Mouse (Mus musculus) liver, adult (tissue): ENCODE data around the gene Gck.

Experiments
- GATA4 ChIP-seq: IDR thresholded peaks from 2 replicates; pipeline ENCODE4 v1.6.1; 2014; ENCODE audit warnings: mild to moderate bottlenecking, low read length; ENCODE audit not compliant: insufficient replicate concordance

Gck gene

GRCm38 (mm10) chr11:5920323-5920960, 29.4 kb downstream of the Gck start:
- TF ChIP-seq GATA4: no peak

GRCm38 (mm10) chr11:5919606-5920005, 30.3 kb downstream of the Gck start:
- peak; percentile 89 for TF ChIP-seq GATA4

GRCm38 (mm10) chr11:5918111-5918510, 31.8 kb downstream of the Gck start:
- TF ChIP-seq GATA4: no peak

GRCm38 (mm10) chr11:5916178-5916548, 33.7 kb downstream of the Gck start:
- TF ChIP-seq GATA4: no peak

- TF ChIP-seq GATA4: no peak
These were observed 34.3 kb downstream of the Gck start for GRCm38 (mm10) chr11:5915429-5916177.

GRCm38 (mm10) chr11:5914940-5915339, 34.9 kb downstream of the Gck start:
- no peak for TF ChIP-seq GATA4

- TF ChIP-seq GATA4: no peak
These were observed 35.9 kb downstream of the Gck start for GRCm38 (mm10) chr11:5913936-5914335.

GRCm38 (mm10) chr11:5913256-5913655, 36.6 kb downstream of the Gck start:
- TF ChIP-seq GATA4: no peak

GRCm38 (mm10) chr11:5912635-5913034, 37.2 kb downstream of the Gck start:
- TF ChIP-seq GATA4: no peak

- TF ChIP-seq GATA4: no peak
These were observed 41.2 kb downstream of the Gck start for GRCm38 (mm10) chr11:5908642-5909041.

GRCm38 (mm10) chr11:5907096-5907495, 42.8 kb downstream of the Gck start:
- TF ChIP-seq GATA4: no peak

- TF ChIP-seq GATA4: no peak
These were observed 43.9 kb downstream of the Gck start for GRCm38 (mm10) chr11:5905778-5906518.

- no peak for TF ChIP-seq GATA4
These were observed 45.0 kb downstream of the Gck start for GRCm38 (mm10) chr11:5904871-5905270.

- no peak for TF ChIP-seq GATA4
These were observed 45.5 kb downstream of the Gck start for GRCm38 (mm10) chr11:5904357-5904756.

GRCm38 (mm10) chr11:5903844-5904243, 46.0 kb downstream of the Gck start:
- TF ChIP-seq GATA4: no peak

- no peak for TF ChIP-seq GATA4
These were observed 47.5 kb downstream of the Gck start for GRCm38 (mm10) chr11:5902390-5902789.
